Mouse (Mus musculus): Measurements from ENCODE around the gene Syce1.
"Not testable (repeated sequence)": the region's sequence is repeated elsewhere in the genome, so short reads cannot be mapped to it uniquely, and the experiment has no call there.

The Syce1 gene

DNA sequence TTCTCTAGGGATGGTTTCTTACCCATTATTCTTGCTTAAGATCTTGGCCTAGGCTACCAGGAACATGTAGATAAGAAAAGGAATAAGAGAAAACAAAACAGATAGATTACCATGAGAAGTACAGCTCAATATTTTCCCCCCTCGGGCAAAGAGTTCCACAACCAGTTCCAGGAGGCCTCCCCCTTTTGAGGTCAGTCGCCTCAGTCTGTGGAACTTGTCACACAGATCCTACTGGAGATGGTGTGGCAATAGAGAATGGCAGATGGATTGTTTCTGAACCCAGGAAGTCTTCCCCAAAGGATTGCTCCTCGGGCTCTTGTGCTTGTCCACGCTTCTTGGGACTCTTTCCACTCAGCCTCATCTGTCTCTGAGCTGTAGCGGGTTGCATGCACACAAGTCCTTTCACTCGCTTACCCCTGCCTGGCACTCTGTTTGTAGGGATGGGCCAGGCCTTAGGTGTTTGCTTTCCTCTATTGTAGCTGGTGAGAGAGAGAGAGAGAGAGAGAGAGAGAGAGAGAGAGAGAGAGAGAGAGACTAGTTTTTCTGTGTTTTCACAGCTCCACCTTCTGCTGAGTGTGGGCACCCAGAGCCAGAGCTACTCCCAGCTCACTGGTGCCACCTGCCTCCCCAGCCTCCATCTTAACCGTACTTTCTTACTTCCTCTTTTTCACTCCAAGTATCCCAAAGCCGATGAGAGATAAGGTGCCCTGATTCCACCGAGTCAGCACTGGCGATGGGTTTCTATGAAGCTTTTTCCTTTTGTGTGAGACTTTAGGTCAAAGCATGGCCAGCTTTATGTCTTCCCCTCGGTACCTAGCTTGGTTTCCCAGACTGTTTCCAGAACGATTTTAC is 21.5 kb downstream of the Syce1 start:
- DNase-seq (ENCODE audit: low read depth, low spot score): no peak

DNA sequence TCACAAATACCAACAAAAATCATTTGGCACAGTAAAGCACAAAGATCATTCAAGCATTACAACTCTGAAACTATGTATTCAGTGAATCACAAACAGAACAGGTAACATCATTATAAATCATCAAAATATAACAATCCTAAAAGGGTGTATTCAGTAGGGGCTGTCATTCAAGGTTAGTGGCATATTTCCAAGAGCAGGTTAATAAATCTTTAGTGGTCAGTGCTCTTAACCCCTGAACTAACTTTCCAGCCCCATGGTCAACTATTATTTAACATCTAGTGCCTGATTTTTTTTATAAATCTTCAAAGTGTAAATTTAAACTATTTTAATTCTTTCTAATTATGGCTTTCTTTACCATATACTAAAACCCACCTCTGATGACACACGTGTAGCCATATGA is 22.3 kb downstream of the Syce1 start:
- DNase-seq (ENCODE audit: low read depth, low spot score): not testable (repeated sequence)

- DNase-seq (ENCODE audit: low read depth, low spot score): peak; percentile 7
Measured at GRCm38 (mm10) chr7:140763447-140764020, 24.1 kb downstream of the Syce1 start, which contains the start of gene Cyp2e1. Gene Cyp2e1, plus strand, starts transcription at chr7:140763739.

GRCm38 (mm10) chr7:140760647-140761046 is 27.0 kb downstream of the Syce1 start:
- no peak for DNase-seq (ENCODE audit: low read depth, low spot score)

DNA sequence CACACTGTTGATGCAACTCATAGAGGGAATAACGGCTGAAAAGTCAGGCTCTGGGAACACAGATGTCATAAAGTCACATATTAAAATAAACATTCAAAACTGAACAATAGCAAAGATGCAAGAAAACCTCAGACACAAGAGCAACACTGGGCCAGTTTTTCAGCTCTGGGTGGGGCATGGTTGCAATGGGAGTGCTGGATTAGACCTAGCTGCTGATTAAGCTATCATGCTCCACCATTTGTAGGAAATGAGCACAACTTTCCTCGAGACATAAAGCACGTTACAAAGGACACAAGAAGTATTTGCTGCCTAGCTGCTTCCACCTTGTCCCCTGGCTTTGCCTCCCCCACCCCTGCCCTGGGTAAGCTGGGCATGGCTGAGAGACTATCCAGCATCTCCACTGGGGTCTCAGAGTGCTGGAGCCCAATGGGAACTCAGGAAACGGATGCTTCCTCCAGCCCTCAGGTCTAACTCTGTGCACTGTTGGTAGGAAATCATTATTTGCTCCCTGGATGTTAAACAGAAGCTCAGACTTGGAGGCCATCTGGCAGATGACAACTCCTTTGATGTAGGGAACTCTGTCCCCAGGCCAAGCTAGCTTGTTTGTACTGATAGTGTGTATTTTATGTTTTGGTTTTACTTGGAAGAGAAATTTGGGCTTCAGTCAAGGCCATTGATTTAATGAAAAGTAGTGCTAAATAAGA is 31.3 kb downstream of the Syce1 start:
- no peak for DNase-seq (ENCODE audit: low read depth, low spot score)

DNA sequence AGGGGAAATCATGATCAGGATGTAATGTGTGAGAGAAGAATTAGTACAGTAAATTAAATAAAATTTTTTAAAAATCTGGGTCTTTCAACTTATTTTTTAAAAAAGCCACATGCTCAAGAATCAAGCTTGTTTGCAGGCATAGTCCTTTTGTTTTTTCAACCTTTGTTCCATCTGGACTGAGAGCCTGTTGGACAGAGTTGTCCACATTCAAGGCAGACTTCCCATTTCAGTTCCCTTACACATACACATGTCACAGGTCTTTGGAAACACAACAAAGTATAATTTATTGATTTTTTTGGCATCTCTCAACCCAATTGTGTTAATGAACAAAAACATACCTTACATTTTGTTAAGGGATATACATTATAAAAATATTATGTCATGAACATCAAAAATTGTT is 33.1 kb downstream of the Syce1 start:
- DNase-seq (ENCODE audit: low read depth, low spot score): no peak

DNA sequence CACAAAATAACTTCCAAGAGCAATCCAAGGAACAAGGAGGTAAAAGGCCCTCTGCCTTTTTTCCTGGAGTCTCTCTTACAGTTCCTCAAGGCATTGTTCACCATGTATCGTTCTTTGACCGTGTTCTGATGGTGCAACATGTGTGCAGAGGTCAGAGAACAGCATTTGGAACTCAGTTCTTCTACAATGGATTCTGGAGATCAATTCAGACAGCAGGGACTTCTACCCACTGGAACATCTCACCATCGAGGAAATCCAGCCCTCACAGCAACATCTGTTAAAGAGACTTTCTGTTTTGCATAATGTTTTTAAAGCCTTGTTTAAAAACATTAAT is 38.9 kb downstream of the Syce1 start:
- DNase-seq (ENCODE audit: low read depth, low spot score): no peak

GRCm38 (mm10) chr7:140748116-140748826 is 39.4 kb downstream of the Syce1 start:
- no peak for DNase-seq (ENCODE audit: low read depth, low spot score)

DNA sequence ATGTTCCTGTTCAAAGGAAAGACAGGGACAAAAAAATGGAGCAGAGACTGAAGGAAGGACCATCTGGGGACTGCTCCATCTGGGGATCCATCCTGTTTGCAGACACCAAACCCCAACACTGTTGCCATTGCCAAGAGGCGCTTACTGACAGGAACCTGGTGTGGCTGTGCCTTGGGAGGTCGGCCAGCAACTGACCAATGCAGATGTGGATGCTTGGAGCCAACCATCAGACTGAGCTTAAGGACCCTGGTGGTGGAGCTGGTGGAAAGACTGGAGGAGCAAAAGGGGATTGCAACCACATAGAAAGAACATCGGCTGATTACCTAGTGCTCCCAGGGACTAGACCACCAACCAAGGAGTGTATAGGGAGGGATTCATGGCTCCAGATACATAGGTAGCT is 40.2 kb downstream of the Syce1 start:
- no peak for DNase-seq (ENCODE audit: low read depth, low spot score)

DNA sequence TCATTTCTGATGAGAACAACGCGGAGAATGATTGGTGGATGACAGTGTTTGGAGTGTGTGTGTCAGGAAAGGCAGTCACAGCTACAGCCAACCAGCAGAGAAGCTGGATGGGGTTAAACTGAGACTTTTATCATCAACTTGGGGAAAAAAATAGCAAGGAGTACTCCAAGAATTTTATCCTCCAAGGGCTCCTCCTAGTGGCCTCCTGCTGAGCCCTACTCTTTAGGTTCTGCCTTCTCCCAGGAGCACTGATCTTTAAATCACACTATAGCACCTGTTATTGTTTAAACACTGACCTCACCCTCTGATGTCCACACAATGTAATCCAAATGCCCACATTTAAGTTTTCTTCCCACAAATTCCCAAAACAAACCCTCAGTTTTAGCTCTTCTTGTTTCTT is 54.5 kb downstream of the Syce1 start:
- DNase-seq (ENCODE audit: low read depth, low spot score): no peak
